Mouse (Mus musculus) cortical plate, adult 2 months (tissue): ENCODE measurements at regions not wholly inside any gene's neighbourhood (a gene's known extent, or its start where the extent isn't known, plus 50 kb on each side); places are given as distances from the start of the nearest gene placed in this dataset.

ENCODE experiments used
- CTCF ChIP-seq: fragments of 200-500 bp; IDR thresholded peaks from 2 replicates; pipeline ENCODE4 v1.5.1; 2011; ENCODE audit warnings: mild to moderate bottlenecking, control low read depth, low read length; ENCODE audit not compliant: insufficient read depth; ENCODE audit errors: extremely low read depth
- POLR2A ChIP-seq: fragments of 200-500 bp; IDR thresholded peaks from 2 replicates; pipeline ENCODE4 v1.6.1; 2011; ENCODE audit warnings: mild to moderate bottlenecking, low read length, control low read depth; ENCODE audit not compliant: insufficient read depth; ENCODE audit errors: extremely low read depth

GRCm38 (mm10) chr9:34279386-34279785 is 206.3 kb upstream of the Kirrel3 start:
- TF ChIP-seq CTCF: no peak
- no peak for TF ChIP-seq POLR2A
